Mouse (Mus musculus) heart, embryonic 16.5 days (tissue): Measurements from ENCODE around the gene Megf9. TPM values are rescaled to one million over a fixed set of nuclear protein-coding genes. Genes with fewer than 3 reads are reported as not detected.

Source experiments
- ATAC-seq: fragments of 200-750 bp; cut with Nextera tagmentation; replicated peaks from 2 replicates; pipeline ENCODE4 v1.8.0; 2017; ENCODE audit warnings: moderate number of reproducible peaks; ENCODE audit not compliant: insufficient read depth, low FRiP score; ENCODE audit errors: extremely low read depth
- H3K27ac ChIP-seq: fragments of 300-500 bp; sonication (generic); 2 replicates; pipeline ENCODE4 v1.5.1; 2014; ENCODE audit warnings: mild to moderate bottlenecking, low read length, control low read depth, moderate library complexity
- H3K27me3 ChIP-seq: fragments of 300-500 bp; sonication (generic); 2 replicates; pipeline ENCODE4 v1.6.1; 2014; ENCODE audit warnings: low read length, mixed read lengths; ENCODE audit not compliant: control insufficient read depth, insufficient read depth
- H3K36me3 ChIP-seq: fragments of 300-500 bp; sonication (generic); 2 replicates; pipeline ENCODE4 v1.6.1; 2014; ENCODE audit not compliant: control insufficient read depth, insufficient read depth
- H3K4me1 ChIP-seq: fragments of 300-500 bp; sonication (generic); 2 replicates; pipeline ENCODE4 v1.6.1; 2014; ENCODE audit warnings: low read length, mixed read lengths; ENCODE audit not compliant: control insufficient read depth, insufficient read depth
- H3K4me2 ChIP-seq: fragments of 300-500 bp; sonication (generic); 2 replicates; pipeline ENCODE4 v1.6.1; 2014; ENCODE audit warnings: low read depth, mild to moderate bottlenecking, control low read depth, low read length
- H3K4me3 ChIP-seq: fragments of 300-500 bp; sonication (generic); 2 replicates; pipeline ENCODE4 v1.5.1; 2014; ENCODE audit warnings: mild to moderate bottlenecking, control low read depth, low read length
- H3K9ac ChIP-seq: fragments of 300-500 bp; sonication (generic); 2 replicates; pipeline ENCODE4 v1.6.1; 2014; ENCODE audit warnings: low read length, control low read depth
- H3K9me3 ChIP-seq: fragments of 300-500 bp; sonication (generic); replicated peaks from 2 replicates; pipeline ENCODE4 v1.6.1; 2016; ENCODE audit warnings: low read length; ENCODE audit not compliant: control insufficient read depth
- WGBS: fragments of 180-500 bp; shearing (Covaris S2); extraction: QIAGEN DNeasy Blood & Tissue Kit; methylation state at CpG from one replicate; pipeline ENCODE4 v1.1.7; 2014; 5-methylcytosine and 5-hydroxymethylcytosine counted together
- polyA plus RNA-seq: library from polyadenylated mRNA; unstranded; fragments of >200 nt; fragmentation: Nextera tagmentation; extraction: Ambion mirVana; gene quantifications from 2 replicates; pipeline ENCODE4 v1.2.1, GENCODE M21; 2015

The Megf9 gene
- polyA plus RNA-seq, 1 experiment from 2014 or later, result 3.8 TPM

DNA sequence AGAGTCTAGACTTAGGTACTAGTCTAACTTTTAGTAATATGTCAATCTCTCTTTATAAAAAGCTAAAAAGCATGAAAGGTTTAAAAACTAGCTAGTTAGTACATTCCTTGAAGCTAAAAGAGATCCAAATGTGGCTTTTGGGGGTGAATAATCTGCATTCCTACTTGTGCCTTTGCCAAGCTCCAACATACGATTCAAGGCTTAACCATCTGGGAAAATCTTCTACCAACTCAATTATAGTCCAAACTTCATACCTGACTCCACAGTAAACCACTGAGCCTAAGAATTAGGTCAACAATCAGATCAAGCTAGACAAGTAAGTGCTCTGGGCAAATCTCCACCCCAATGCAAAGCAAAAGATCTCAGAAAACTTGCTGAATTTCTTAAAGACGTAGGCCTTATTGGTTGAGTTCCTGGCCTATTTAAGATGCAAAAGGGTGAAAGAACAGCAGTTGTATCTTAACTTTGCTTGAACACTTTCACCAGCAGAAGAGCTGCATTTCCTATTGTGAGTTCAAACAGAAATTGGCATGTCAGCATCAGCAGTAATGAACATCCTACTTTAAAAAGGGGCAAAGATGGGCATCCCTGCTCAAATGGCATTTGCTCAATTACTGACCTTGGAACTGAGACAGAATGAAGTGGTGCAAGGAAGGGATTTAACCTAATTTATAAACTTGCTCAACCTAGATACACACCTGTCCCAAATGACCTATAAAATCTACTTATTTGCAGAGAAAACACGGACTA is 1.6 kb downstream of the Megf9 start:
- no peaks in the 10 kb centered on the region for H3K9me3 ChIP-seq
- H3K36me3 ChIP-seq, result no peaks in the 10 kb centered on the region
- H3K27me3 ChIP-seq, result no peaks in the 10 kb centered on the region
- no peak overlapping the region; the same call in none of the 2 replicates for H3K9ac ChIP-seq
- no peak for ATAC-seq
- peak overlapping the region; percentile 88 for H3K4me3 ChIP-seq
- H3K4me2 ChIP-seq, result peak overlapping the region; percentile 98
- H3K27ac ChIP-seq, result no peak overlapping the region
- WGBS, result 67% methylated on average over 3 of the region's 3 CpGs
- peaks cover 15% of the 10 kb centered on the region for H3K4me1 ChIP-seq

DNA sequence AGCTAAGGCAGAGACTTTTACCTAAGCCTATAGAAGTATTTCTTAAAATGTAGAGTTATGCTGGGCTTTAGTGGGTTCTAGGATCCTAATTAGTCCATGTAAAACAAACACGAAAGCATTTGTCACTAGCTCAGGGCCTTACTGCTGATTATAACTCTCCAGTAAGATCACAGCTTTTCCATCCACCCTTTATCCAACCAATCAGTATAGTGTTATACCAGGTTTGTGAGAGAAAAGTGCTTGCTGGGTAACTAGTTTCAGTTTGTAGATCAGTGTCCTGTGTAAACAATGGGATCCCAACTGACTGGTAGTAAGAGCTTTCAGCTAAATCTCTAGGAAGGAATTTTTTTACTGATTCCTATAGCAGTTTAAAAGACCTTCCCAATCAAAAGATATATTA is 3.8 kb downstream of the Megf9 start:
- Histone ChIP-seq H3K9ac (no peak overlapping the region), H3K4me3 (no peak overlapping the region), H3K27ac (no peak overlapping the region), H3K27me3 (no peaks in the 10 kb centered on the region), H3K4me2 (no peak overlapping the region), H3K9me3 (no peaks in the 10 kb centered on the region), H3K36me3 (no peaks in the 10 kb centered on the region), H3K4me1 (peaks cover 14% of the 10 kb centered on the region)
- ATAC-seq, result no peak
- WGBS, result 80% methylated on average over 1 of the region's 1 CpGs

DNA sequence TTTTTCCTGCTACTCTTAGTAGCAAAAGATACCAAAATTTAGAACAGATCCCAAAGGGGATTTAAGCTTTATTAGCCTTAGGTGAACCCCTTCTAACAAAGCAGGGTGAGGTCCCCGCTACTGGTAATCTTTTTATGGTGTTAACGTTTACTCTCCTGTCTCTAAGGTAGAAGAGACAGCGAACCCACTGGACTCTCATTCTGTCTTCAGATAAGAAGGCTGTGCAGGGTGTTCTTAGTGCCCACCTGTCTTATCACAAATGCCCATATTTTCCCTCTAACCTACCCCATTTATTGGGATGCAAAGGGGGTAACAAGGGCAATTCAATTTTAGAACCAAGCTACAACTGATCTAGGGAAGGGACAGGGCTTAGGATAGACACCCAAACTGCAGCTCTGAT is 6.2 kb downstream of the Megf9 start:
- H3K27ac ChIP-seq, result no peak overlapping the region
- peaks cover 3% of the 10 kb centered on the region for H3K4me1 ChIP-seq
- H3K4me2 ChIP-seq, result no peak overlapping the region
- H3K36me3 ChIP-seq, result no peaks in the 10 kb centered on the region
- no peak for ATAC-seq
- H3K4me3 ChIP-seq, result no peak overlapping the region
- H3K27me3 ChIP-seq, result no peaks in the 10 kb centered on the region
- 85% methylated on average over 3 of the region's 3 CpGs for WGBS
- no peaks in the 10 kb centered on the region for H3K9me3 ChIP-seq
- no peak overlapping the region for H3K9ac ChIP-seq

DNA sequence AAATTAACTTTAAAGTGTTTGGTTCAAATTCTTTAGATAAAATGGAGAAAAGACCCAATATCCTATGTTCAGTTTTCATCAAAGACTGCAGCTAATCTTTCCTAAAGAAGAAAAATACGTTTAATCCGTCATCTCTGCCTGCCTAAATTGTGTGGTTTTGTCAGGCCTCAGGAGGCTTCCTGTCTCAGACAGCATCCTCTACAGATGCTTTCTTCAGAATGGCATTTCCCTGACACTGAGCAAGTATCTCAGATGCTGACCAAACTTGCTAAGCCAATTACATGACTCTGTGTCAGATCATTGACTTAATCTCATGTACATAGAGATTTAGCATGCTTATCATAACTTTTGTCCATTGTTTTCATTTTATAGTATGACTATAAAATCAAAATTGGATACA is 11.4 kb downstream of the Megf9 start:
- H3K9ac ChIP-seq, result no peak overlapping the region
- ATAC-seq, result no peak
- no peaks in the 10 kb centered on the region for H3K4me1 ChIP-seq
- H3K27me3 ChIP-seq, result no peaks in the 10 kb centered on the region
- H3K27ac ChIP-seq, result no peak overlapping the region
- H3K4me2 ChIP-seq, result no peak overlapping the region
- no peak overlapping the region for H3K4me3 ChIP-seq
- no peaks in the 10 kb centered on the region for H3K9me3 ChIP-seq
- no peaks in the 10 kb centered on the region for H3K36me3 ChIP-seq
- 54% methylated on average over 2 of the region's 2 CpGs for WGBS

DNA sequence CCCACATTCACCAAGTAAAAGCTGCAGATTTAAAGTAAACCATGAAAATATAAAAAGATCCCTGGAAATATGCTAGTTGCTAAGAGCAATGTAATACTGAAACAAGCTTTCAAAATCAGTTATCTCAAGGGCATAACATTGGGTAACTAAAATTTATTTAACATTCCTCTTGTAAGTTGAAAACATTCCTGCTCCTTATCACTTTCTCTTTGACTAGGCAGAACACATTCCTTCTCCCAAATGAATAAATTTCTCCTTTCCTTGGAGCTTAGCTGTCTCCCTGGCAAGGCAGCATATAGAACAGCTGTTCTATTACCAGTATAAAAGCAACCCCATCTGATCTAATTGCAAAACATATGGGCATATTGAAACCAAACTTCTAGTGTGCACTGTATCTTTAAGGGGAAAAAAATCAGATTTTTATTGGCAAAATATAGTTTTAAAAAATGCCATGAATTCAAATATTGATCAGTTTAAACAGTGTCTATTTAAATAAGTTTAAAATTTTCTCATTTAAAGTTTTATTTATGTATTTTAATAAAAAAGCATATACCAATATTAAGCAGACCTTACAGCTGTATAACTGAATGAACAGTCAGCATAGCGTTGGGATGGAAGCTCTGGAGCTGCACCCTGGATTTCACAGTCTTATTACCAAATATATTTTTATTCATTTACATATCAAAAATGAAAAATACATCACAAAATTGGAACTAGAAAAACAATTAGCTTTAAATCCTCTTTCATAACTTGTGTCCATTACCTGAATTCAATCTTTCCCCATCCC is 13.1 kb downstream of the Megf9 start:
- Histone ChIP-seq H3K9ac (no peak overlapping the region), H3K27me3 (no peaks in the 10 kb centered on the region), H3K9me3 (no peaks in the 10 kb centered on the region), H3K4me2 (no peak overlapping the region), H3K4me1 (no peaks in the 10 kb centered on the region), H3K4me3 (no peak overlapping the region), H3K36me3 (no peaks in the 10 kb centered on the region), H3K27ac (no peak overlapping the region)
- no peak for ATAC-seq
- 91% methylated on average over 1 of the region's 1 CpGs for WGBS

DNA sequence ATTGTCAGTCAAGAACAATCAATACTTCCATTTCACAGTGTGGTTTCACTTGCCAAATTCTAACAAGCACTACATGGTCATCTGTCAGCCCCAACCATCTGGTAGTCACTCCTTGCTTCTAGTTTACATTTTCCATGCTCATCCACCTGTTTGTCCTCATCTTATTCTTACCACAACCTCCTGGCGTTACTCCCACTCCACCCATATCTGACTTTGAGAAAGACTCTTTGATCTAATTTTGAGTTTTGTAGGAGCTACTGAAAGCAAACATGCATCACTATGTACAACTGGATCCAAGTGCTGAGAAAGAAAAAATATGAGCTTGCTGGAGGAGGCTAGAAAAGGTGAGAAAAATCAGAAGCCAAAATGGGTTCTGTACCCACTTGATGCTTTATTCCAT is 17.1 kb downstream of the Megf9 start:
- H3K4me1 ChIP-seq, result no peaks in the 10 kb centered on the region
- no peaks in the 10 kb centered on the region for H3K9me3 ChIP-seq
- H3K27ac ChIP-seq, result no peak overlapping the region
- ATAC-seq, result no peak
- no peak overlapping the region for H3K4me2 ChIP-seq
- no peak overlapping the region for H3K9ac ChIP-seq
- no peak overlapping the region for H3K4me3 ChIP-seq
- WGBS, result 51% methylated on average over 1 of the region's 1 CpGs
- no peaks in the 10 kb centered on the region for H3K27me3 ChIP-seq
- H3K36me3 ChIP-seq, result no peaks in the 10 kb centered on the region

DNA sequence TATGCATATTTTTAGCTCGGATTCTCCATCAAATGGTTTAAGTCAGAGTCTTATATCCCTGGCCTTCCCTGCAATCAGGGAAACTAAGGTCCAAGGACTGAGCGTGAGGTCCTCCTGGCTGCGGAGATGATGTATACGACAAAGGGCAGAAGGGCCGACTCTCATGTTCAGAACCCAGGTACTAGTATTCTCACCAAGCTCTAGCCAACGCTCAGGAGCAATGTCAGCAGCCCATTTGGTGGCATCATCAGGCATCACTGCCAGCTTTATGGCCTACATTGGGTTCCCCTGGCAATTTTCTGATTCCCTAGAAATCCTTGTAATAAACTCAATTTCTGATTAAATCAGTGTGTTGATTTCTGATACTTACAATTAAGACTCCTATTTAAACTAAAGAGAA is 18.5 kb downstream of the Megf9 start:
- no peaks in the 10 kb centered on the region for H3K36me3 ChIP-seq
- no peak overlapping the region for H3K4me3 ChIP-seq
- no peak overlapping the region for H3K4me2 ChIP-seq
- H3K4me1 ChIP-seq, result no peaks in the 10 kb centered on the region
- 83% methylated on average over 6 of the region's 6 CpGs for WGBS
- H3K27me3 ChIP-seq, result no peaks in the 10 kb centered on the region
- ATAC-seq, result no peak
- no peak overlapping the region for H3K9ac ChIP-seq
- H3K9me3 ChIP-seq, result no peaks in the 10 kb centered on the region
- H3K27ac ChIP-seq, result no peak overlapping the region

DNA sequence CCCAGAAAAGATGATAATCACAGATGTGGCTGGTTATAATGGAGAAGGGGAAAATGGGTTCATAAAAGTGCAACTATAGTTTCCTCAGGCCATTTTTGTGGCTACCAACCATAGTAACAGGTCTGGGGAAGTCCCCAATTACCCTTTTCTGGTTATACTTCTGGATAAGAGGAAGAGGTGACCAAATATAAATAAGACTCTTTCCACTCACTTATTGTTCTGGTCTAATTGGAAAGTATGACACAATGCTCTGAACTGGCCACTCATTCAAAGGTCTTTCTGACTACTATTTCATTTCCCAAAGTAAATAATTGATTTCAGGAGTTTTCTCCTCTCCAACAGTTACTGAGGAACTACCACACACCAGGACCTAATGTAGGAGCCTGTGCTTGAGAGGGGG is 19.3 kb downstream of the Megf9 start:
- H3K9ac ChIP-seq, result no peak overlapping the region
- no peak overlapping the region for H3K4me3 ChIP-seq
- H3K36me3 ChIP-seq, result no peaks in the 10 kb centered on the region

DNA sequence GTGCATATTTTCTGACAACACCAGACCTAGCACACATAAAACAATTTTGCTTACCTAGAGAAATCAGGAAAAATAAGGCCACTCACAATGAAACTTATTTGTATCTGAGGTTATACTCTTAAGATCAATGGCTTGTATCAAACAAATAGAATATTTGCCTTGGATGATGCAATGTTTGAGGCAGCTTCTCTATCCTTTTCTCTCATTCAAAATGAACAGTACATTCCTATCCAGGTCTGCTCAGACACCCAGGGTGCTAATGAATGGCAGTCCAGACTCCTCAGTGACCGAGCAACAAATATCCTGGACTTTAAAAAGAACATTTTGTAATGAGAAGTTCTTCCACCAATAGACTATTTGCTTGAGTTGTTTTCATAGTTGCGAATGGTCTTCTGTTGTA is 24.8 kb downstream of the Megf9 start:
- 86% methylated on average over 2 of the region's 2 CpGs for whole genome bisulfite sequencing
- Histone ChIP-seq H3K27ac (no peak overlapping the region), H3K9ac (no peak overlapping the region), H3K9me3 (no peaks in the 10 kb centered on the region), H3K36me3 (no peaks in the 10 kb centered on the region), H3K4me1 (no peaks in the 10 kb centered on the region), H3K4me3 (no peak overlapping the region), H3K4me2 (no peak overlapping the region), H3K27me3 (no peaks in the 10 kb centered on the region)
- no peak for ATAC-seq

More for the DNA sequence above, 19.3 kb downstream of the Megf9 start:
- Histone ChIP-seq H3K4me1 (no peaks in the 10 kb centered on the region), H3K27me3 (no peaks in the 10 kb centered on the region), H3K27ac (no peak overlapping the region), H3K4me2 (no peak overlapping the region), H3K9me3 (no peaks in the 10 kb centered on the region)
- no peak for ATAC-seq
